Mouse (Mus musculus) liver, embryonic 16.5 days (tissue): ENCODE results near the gene Maml3. TPM values are rescaled to one million over a fixed set of nuclear protein-coding genes. Genes with fewer than 3 reads are reported as not detected.

ENCODE experiments used
- ATAC-seq: fragments of 200-750 bp; cut with Nextera tagmentation; 2 replicates; pipeline ENCODE4 v1.8.0; 2017; ENCODE audit warnings: low read depth, mild to moderate bottlenecking, moderate number of reproducible peaks, moderate library complexity
- H3K27ac ChIP-seq: fragments of 300-500 bp; sonication (generic); 2 replicates; pipeline ENCODE4 v1.5.1; 2014; ENCODE audit warnings: mild to moderate bottlenecking, low read length
- H3K27me3 ChIP-seq: fragments of 300-500 bp; sonication (generic); 2 replicates; pipeline ENCODE4 v1.6.1; 2014; ENCODE audit warnings: low read depth, low read length, mixed read lengths; ENCODE audit not compliant: control insufficient read depth, insufficient read depth
- H3K36me3 ChIP-seq: fragments of 300-500 bp; sonication (generic); 2 replicates; pipeline ENCODE4 v1.6.1; 2014; ENCODE audit warnings: mild to moderate bottlenecking; ENCODE audit not compliant: control insufficient read depth, insufficient read depth
- H3K4me1 ChIP-seq: fragments of 300-500 bp; sonication (generic); 2 replicates; pipeline ENCODE4 v1.6.1; 2014; ENCODE audit warnings: low read depth, low read length, mixed read lengths; ENCODE audit not compliant: control insufficient read depth
- H3K4me2 ChIP-seq: fragments of 300-500 bp; sonication (generic); 2 replicates; pipeline ENCODE4 v1.6.1; 2014; ENCODE audit warnings: low read depth, low read length, mixed read lengths
- H3K4me3 ChIP-seq: fragments of 300-500 bp; sonication (generic); 2 replicates; pipeline ENCODE4 v1.5.1; 2014; ENCODE audit warnings: low read depth, mild to moderate bottlenecking, low read length
- H3K9ac ChIP-seq: fragments of 300-500 bp; sonication (generic); 2 replicates; pipeline ENCODE4 v1.6.1; 2014; ENCODE audit warnings: low read depth, low read length
- H3K9me3 ChIP-seq: fragments of 300-500 bp; sonication (generic); replicated peaks from 2 replicates; pipeline ENCODE4 v1.6.1; 2016; ENCODE audit warnings: low read length; ENCODE audit not compliant: control insufficient read depth
- WGBS: fragments of 180-500 bp; shearing (Covaris S2); extraction: QIAGEN DNeasy Blood & Tissue Kit; methylation state at CpG from one replicate; pipeline ENCODE4 v1.1.7; 2014; ENCODE audit not compliant: insufficient replicate concordance; 5-methylcytosine and 5-hydroxymethylcytosine counted together
- polyA plus RNA-seq: library from polyadenylated mRNA; unstranded; fragments of >200 nt; fragmentation: Nextera tagmentation; extraction: Ambion mirVana; gene quantifications from 2 replicates; pipeline ENCODE4 v1.2.1, GENCODE M21; 2015

Gene Maml3
- polyA plus RNA-seq, 1 experiment from 2014 or later, result 0.78 TPM

DNA sequence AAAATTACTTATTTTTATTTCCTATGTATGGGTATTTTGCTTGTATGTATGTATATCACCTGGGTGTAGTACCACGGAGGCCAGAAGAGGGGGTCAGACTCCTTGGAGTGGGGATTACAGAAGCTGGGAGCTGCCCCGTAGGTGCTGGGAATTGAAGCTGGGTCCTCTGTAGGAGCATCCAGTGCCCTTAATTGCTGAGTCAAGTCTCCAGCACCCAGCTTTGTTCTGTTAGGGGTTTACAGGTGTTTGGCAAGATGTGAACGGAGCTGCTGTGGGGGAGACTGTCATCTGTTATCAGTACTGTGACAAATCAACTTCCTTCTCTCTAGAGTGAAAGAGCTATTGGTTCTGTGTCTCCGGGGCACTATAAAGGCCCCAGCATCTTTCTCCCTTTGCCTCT lies 190.0 kb downstream of the Maml3 start:
- Histone ChIP-seq H3K36me3 (no peaks in the 10 kb centered on the region), H3K27me3 (no peaks in the 10 kb centered on the region), H3K9me3 (no peaks in the 10 kb centered on the region), H3K9ac (no peak overlapping the region), H3K4me3 (no peak overlapping the region), H3K27ac (no peak overlapping the region), H3K4me2 (no peak overlapping the region), H3K4me1 (peaks cover 8% of the 10 kb centered on the region)
- no peak for ATAC-seq
- WGBS, result 35% methylated on average over 4 of the region's 4 CpGs

DNA sequence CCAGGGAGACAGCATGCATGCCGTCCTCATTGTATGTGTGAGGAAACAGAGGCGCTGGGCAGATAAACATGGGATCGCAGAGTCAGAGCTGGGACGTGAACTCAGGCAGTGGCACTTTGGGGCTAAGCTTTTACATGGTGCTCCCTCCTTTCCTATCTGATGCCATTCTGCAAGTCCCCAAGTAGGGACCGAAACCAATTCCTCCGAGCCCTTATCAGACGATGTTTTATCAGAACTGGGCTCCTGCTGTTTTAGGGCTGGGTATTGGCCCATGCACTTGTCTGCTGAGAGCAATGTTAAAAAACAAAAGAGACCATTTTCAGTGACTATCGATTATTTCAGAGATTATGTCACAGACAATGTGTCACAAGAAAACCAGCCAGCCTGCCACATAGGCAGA lies 191.4 kb downstream of the Maml3 start:
- no peak overlapping the region for H3K27ac ChIP-seq
- no peak overlapping the region for H3K4me2 ChIP-seq
- 49% methylated on average over 8 of the region's 8 CpGs for WGBS
- H3K4me1 ChIP-seq, result peaks cover 8% of the 10 kb centered on the region
- no peak for ATAC-seq
- H3K36me3 ChIP-seq, result no peaks in the 10 kb centered on the region
- H3K27me3 ChIP-seq, result no peaks in the 10 kb centered on the region
- H3K9me3 ChIP-seq, result no peaks in the 10 kb centered on the region
- H3K4me3 ChIP-seq, result no peak overlapping the region
- no peak overlapping the region for H3K9ac ChIP-seq

DNA sequence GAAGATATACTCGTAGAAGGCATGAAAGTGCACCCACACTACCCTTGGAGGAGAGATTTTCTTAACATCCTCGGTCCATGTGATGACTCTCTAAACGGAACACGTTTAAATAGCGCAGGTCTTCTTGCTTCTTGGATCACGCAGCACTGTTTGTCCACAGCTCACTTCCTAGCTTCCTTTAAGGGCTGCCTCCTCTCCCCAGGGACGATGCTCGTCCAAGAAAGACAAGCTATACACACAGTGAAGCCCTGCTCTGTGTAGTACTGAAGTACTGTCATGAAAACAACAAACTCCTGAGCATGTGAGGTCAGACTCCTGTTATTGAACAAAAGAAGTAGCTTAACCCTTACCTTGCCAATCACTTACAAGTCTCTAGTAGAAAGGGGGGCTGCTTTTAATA lies 192.7 kb downstream of the Maml3 start:
- H3K4me1 ChIP-seq, result peaks cover 8% of the 10 kb centered on the region
- H3K9me3 ChIP-seq, result no peaks in the 10 kb centered on the region
- H3K4me3 ChIP-seq, result no peak overlapping the region
- ATAC-seq, result no peak
- 74% methylated on average over 8 of the region's 8 CpGs for WGBS
- no peak overlapping the region for H3K9ac ChIP-seq
- H3K36me3 ChIP-seq, result no peaks in the 10 kb centered on the region
- H3K4me2 ChIP-seq, result no peak overlapping the region
- no peaks in the 10 kb centered on the region for H3K27me3 ChIP-seq
- no peak overlapping the region for H3K27ac ChIP-seq

DNA sequence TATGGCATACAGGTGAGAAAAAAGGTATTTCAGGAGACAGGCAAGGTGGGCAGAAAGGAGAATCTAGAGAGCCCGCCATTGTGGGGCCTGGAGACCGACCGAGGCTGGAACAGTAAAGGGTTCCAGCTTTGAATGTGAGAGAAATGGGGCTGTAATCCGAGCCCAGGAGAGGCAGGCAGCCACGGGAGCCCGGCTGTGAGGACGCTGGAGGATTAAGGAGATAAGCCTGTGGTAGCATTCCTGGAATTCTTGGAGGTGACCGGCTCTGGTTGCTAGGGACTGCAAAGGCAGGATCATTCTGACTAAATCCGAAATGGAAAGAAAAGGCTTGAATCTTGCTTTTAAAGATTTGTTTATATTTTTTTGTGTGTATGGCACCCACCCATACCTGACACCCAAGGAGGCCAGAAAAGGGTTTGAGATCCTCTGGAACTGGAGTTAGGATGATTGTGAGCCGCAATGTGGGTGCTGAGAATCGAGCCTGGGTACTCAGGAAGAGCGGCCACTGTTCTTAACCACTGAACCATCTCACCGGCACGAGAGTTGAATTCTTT lies 196.4 kb downstream of the Maml3 start:
- Histone ChIP-seq H3K9ac (no peak overlapping the region), H3K4me1 (no peaks in the 10 kb centered on the region), H3K27me3 (no peaks in the 10 kb centered on the region), H3K27ac (no peak overlapping the region), H3K36me3 (no peaks in the 10 kb centered on the region), H3K4me2 (no peak overlapping the region), H3K9me3 (no peaks in the 10 kb centered on the region), H3K4me3 (no peak overlapping the region)
- WGBS, result 58% methylated on average over 14 of the region's 14 CpGs
- ATAC-seq, result no peak

DNA sequence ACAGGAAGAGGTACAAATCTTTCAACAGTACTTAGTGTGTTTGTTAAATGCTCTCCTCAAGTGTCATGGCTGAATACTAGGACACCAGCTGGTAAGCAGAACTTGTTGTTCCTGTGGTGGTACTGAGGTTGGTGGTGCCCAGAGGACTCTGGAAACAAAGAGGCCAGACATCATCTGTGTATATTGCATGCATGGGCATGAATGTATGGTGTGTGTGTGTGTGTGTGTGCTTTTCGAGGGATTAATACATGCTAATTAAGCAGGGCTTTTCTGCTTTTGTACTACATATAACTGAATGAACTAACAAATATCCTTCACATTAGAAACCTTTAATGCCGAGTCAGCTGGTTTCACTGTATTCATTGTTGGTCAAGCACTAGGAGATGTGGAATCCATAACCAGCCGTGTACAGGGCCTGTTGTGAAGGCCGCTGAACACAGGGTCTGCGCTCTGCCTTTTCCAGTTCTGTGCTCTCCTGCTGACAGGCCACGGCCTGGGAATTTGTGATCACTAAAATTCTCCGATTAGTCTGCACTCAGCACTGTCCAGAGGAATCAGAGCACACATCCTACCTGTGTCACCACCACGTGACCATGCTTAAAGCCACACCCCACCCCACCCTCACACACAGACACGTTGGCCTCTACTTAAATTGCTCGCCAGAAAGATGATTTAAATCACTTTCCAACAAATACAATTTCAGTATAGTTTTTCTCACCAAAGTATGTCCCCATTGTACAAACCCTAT lies 197.6 kb downstream of the Maml3 start:
- ATAC-seq, result no peak
- no peak overlapping the region for H3K4me3 ChIP-seq
- no peaks in the 10 kb centered on the region for H3K4me1 ChIP-seq
- no peak overlapping the region for H3K27ac ChIP-seq
- H3K36me3 ChIP-seq, result no peaks in the 10 kb centered on the region
- no peaks in the 10 kb centered on the region for H3K27me3 ChIP-seq
- no peak overlapping the region for H3K4me2 ChIP-seq
- H3K9me3 ChIP-seq, result no peaks in the 10 kb centered on the region
- 64% methylated on average over 10 of the region's 10 CpGs for WGBS
- no peak overlapping the region for H3K9ac ChIP-seq

DNA sequence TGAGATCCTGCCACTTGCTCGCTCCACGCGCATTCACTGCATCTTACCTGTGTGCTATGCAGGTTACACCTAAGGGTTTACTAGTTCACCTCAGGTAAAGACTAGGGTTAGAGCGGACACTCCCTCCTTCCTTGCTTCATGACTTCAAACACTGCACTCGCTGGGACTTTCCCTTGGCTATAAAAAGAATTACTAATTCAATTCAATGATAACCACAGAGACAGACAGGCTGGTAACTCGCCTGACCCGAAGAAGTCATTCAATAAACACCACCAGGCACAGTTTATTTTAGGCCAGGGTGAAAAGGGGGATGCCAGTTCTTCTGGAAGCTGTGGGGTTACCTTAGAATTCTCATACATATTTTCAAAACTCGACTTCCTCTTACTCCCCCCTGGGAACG lies 199.0 kb downstream of the Maml3 start:
- Histone ChIP-seq H3K27ac (no peak overlapping the region), H3K9ac (no peak overlapping the region), H3K36me3 (no peaks in the 10 kb centered on the region), H3K4me3 (no peak overlapping the region), H3K4me2 (no peak overlapping the region), H3K27me3 (no peaks in the 10 kb centered on the region), H3K9me3 (no peaks in the 10 kb centered on the region), H3K4me1 (no peaks in the 10 kb centered on the region)
- 50% methylated on average over 9 of the region's 9 CpGs for WGBS
- no peak for ATAC-seq

DNA sequence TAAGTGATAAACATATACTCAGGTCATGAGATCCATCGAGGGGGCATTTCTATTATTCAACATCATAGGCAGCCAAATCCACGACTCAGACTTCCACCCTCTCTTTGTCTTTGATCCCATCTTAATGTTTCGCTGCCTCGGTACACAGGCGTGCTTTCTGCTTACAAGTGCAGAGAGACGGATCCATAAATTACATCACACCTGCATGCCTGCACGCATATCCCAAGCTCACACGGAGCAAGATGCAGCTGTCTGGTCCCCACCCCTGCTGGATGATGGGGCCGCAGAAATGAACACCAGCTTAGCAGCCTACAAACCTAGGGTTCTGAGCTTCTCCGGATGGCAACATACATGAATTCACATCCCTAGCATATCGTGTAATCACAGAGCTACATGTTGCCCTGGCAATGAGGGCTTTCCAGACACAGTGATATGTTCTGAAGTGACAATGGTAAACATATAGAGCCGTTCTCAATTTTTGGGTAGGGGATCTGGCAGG lies 200.5 kb downstream of the Maml3 start:
- no peak for ATAC-seq
- Histone ChIP-seq H3K4me1 (no peaks in the 10 kb centered on the region), H3K36me3 (no peaks in the 10 kb centered on the region), H3K4me2 (no peak overlapping the region), H3K27me3 (no peaks in the 10 kb centered on the region), H3K9me3 (no peaks in the 10 kb centered on the region), H3K4me3 (no peak overlapping the region), H3K27ac (no peak overlapping the region), H3K9ac (no peak overlapping the region)
- 69% methylated on average over 12 of the region's 12 CpGs for WGBS

DNA sequence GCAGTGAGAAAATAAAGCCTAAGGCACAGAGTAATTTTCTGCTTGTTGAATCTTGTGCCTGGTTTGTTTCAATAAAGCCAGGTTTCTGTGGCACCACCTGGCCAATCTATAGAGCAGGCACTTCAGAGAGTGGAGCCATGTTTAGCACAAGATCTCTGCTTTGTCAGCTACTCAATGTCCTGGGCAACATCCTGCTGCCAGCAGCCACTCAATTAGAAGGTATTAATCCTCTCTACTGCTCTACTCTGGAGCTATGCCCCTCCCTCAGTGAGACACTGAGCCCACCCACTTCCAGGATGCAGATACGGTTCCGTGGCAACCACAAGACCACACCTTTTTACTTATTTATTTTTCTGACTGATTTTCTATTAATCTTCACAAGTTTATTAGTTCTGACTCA lies 203.7 kb downstream of the Maml3 start:
- H3K27ac ChIP-seq, result no peak overlapping the region
- H3K36me3 ChIP-seq, result no peaks in the 10 kb centered on the region
- 10% methylated on average over 2 of the region's 2 CpGs for WGBS

DNA sequence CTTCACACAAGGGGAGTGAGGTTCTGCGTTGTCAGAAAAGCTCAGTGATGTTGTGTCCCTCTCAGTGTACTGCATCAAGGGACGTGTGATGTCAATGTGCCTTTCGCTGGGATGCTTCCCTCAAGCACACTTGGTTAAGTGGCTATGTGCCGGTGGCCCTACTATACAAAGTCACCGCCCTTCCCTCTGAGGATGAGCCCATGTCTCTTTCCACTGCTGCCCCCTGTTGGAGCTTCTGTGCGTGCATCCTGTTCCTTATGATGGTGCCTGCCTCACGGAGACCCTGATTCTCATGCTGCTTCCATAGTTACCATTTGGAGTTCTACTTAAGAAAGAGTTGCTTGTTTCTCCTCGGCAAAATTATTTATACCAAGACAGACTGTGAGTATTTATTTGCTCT lies 210.4 kb downstream of the Maml3 start:
- H3K4me2 ChIP-seq, result no peak overlapping the region
- H3K27ac ChIP-seq, result no peak overlapping the region
- H3K9ac ChIP-seq, result no peak overlapping the region
- no peak for ATAC-seq
- H3K9me3 ChIP-seq, result no peaks in the 10 kb centered on the region
- WGBS, result 59% methylated on average over 8 of the region's 8 CpGs
- H3K4me1 ChIP-seq, result no peaks in the 10 kb centered on the region
- no peak overlapping the region for H3K4me3 ChIP-seq
- no peaks in the 10 kb centered on the region for H3K36me3 ChIP-seq
- H3K27me3 ChIP-seq, result no peaks in the 10 kb centered on the region

More for the DNA sequence above, 203.7 kb downstream of the Maml3 start:
- H3K27me3 ChIP-seq, result no peaks in the 10 kb centered on the region
- no peak for ATAC-seq
- no peaks in the 10 kb centered on the region for H3K9me3 ChIP-seq
- no peak overlapping the region for H3K9ac ChIP-seq
- no peak overlapping the region for H3K4me2 ChIP-seq
- H3K4me1 ChIP-seq, result no peaks in the 10 kb centered on the region
- no peak overlapping the region for H3K4me3 ChIP-seq
